Mouse (Mus musculus): Measurements from ENCODE around the gene Tubg2.

GRCm38 (mm10) chr11:101137000-101137399, 18.7 kb upstream of the Tubg2 start:
- TF ChIP-seq CTCF (IDR thresholded peaks at IDR 0.05; ENCODE audit: extremely low read depth, insufficient read length, insufficient replicate concordance, low read depth, low read length) = no peak
- TF ChIP-seq POLR2A (IDR thresholded peaks at IDR 0.05; ENCODE audit: low read depth, low read length) = no peak
